Mouse (Mus musculus): ENCODE data around the gene Akr1c13.
"Not testable (repeated sequence)": the region's sequence is repeated elsewhere in the genome, so short reads cannot be mapped to it uniquely, and the experiment has no call there.

Gene Akr1c13

GRCm38 (mm10) chr13:4190904-4191303 is at the start of gene Akr1c13:
Akr1c13 (plus strand) TSS chr13:4191150.
- peak; percentile 81 for DNase-seq (ENCODE audit: low read depth, low spot score)

- no peak for DNase-seq (ENCODE audit: low read depth, low spot score)
Observed at GRCm38 (mm10) chr13:4144261-4144660, 46.7 kb upstream of the Akr1c13 start.

- no peak for DNase-seq (ENCODE audit: low read depth, low spot score)
Observed at GRCm38 (mm10) chr13:4150518-4150917, 40.4 kb upstream of the Akr1c13 start, which contains the start of gene Akr1c18. Akr1c18 (minus strand) TSS chr13:4150654.

GRCm38 (mm10) chr13:4152908-4153307 is 38.0 kb upstream of the Akr1c13 start:
- DNase-seq (ENCODE audit: low read depth, low spot score), result no peak

GRCm38 (mm10) chr13:4153593-4153992 is 37.4 kb upstream of the Akr1c13 start:
- no peak for DNase-seq (ENCODE audit: low read depth, low spot score)

GRCm38 (mm10) chr13:4155286-4155685 is 35.7 kb upstream of the Akr1c13 start:
- DNase-seq (ENCODE audit: low read depth, low spot score), result no peak

- DNase-seq (ENCODE audit: low read depth, low spot score), result no peak
Observed at GRCm38 (mm10) chr13:4168006-4168405, 22.9 kb upstream of the Akr1c13 start.

- DNase-seq (ENCODE audit: low read depth, low spot score), result no peak
Observed at GRCm38 (mm10) chr13:4172978-4173377, 18.0 kb upstream of the Akr1c13 start.

GRCm38 (mm10) chr13:4181321-4181720 is 9.6 kb upstream of the Akr1c13 start:
- DNase-seq (ENCODE audit: low read depth, low spot score), result not testable (repeated sequence)

GRCm38 (mm10) chr13:4183116-4183515 is 7.8 kb upstream of the Akr1c13 start:
- no peak for DNase-seq (ENCODE audit: low read depth, low spot score)

- not testable (repeated sequence) for DNase-seq (ENCODE audit: low read depth, low spot score)
Observed at GRCm38 (mm10) chr13:4186641-4187411, 4.1 kb upstream of the Akr1c13 start.

- no peak for DNase-seq (ENCODE audit: low read depth, low spot score)
Observed at GRCm38 (mm10) chr13:4188174-4188573, 2.8 kb upstream of the Akr1c13 start.

- DNase-seq (ENCODE audit: low read depth, low spot score), result no peak
Observed at GRCm38 (mm10) chr13:4192511-4192910, 1.6 kb downstream of the Akr1c13 start.

GRCm38 (mm10) chr13:4206147-4206903 is 15.4 kb downstream of the Akr1c13 start:
- DNase-seq (ENCODE audit: low read depth, low spot score), result no peak

GRCm38 (mm10) chr13:4211560-4212299 is 20.8 kb downstream of the Akr1c13 start:
- DNase-seq (ENCODE audit: low read depth, low spot score), result no peak

- no peak for DNase-seq (ENCODE audit: low read depth, low spot score)
Observed at GRCm38 (mm10) chr13:4212309-4212708, 21.4 kb downstream of the Akr1c13 start.

- not testable (repeated sequence) for DNase-seq (ENCODE audit: low read depth, low spot score)
Observed at GRCm38 (mm10) chr13:4215496-4215895, 24.5 kb downstream of the Akr1c13 start.

GRCm38 (mm10) chr13:4228441-4228840 is 37.5 kb downstream of the Akr1c13 start, which contains the start of gene Akr1c19:
Akr1c19 (plus strand) TSS chr13:4228700.
- no peak for DNase-seq (ENCODE audit: low read depth, low spot score)

GRCm38 (mm10) chr13:4230841-4231623 is 40.1 kb downstream of the Akr1c13 start:
- DNase-seq (ENCODE audit: low read depth, low spot score), result no peak

GRCm38 (mm10) chr13:4233135-4233534 is 42.2 kb downstream of the Akr1c13 start:
- DNase-seq (ENCODE audit: low read depth, low spot score), result no peak

- DNase-seq (ENCODE audit: low read depth, low spot score), result no peak
Observed at GRCm38 (mm10) chr13:4233536-4234172, 42.7 kb downstream of the Akr1c13 start.
